Mouse (Mus musculus) B cell, adult 62 days (primary cell): ENCODE measurements around the gene Tas2r106. TPM values are rescaled to one million over a fixed set of nuclear protein-coding genes. Genes with fewer than 3 reads are reported as not detected.

Experiments
- total RNA-seq: library from RNA; stranded (reverse); gene quantifications from 4 replicates; pipeline ENCODE4 v1.2.4, GENCODE M21; 2023

Gene Tas2r106
- total RNA-seq: not detected in 4 replicates

GRCm38 (mm10) chr6:131678786-131679185, at the start of gene Tas2r106:
TSS of gene Tas2r106 (minus strand) at chr6:131678886.

DNA sequence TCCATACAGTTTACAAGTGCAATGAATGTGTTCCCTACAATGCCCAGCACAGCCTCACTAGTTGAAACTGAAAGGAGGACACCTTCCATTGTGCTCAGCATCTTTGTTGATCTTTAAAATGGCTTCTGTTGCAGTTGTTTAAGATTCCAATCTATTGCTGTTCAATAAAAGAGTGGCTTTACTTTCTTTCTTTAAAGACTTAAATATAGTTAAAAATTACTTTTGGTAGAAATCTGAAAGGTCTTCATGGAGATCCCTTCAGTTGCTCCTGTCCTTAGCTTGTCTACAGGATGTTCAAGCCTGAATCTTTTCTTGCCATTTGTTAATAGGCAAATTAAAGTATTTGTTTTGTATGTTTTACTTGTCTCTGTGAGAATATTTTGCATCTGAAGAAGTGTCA, 11.3 kb upstream of the Tas2r106 start, which contains the start of gene Tas2r114:
Gene Tas2r114, minus strand, starts transcription at position 101 of the 400 bp plus-strand sequence.

DNA sequence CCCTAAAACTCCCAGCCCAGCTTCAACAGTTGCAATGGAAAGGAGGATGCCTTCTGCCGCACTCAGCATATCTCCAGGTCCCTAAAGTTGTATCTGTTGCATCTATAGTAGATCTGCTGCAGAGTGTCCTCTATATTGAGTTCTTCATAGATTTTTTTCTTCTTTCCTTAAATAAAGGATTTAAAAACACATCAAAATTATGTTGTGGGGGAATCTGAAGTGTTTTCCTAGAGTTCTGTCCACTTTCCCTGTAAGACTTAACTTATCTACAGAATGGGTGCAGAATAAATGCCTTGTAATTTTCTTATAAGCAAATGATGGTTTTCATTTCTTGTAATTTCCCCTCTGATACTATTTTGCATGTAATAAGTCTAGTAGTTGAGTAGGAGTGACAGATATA, 8.7 kb upstream of the Tas2r106 start, which contains the start of gene Tas2r105:
Gene Tas2r105, minus strand, starts transcription at position 101 of the 400 bp plus-strand sequence.

GRCm38 (mm10) chr6:131685644-131686043, 7.0 kb upstream of the Tas2r106 start, which contains the start of gene Tas2r104:
TSS of gene Tas2r104 (minus strand) at chr6:131685744.

DNA sequence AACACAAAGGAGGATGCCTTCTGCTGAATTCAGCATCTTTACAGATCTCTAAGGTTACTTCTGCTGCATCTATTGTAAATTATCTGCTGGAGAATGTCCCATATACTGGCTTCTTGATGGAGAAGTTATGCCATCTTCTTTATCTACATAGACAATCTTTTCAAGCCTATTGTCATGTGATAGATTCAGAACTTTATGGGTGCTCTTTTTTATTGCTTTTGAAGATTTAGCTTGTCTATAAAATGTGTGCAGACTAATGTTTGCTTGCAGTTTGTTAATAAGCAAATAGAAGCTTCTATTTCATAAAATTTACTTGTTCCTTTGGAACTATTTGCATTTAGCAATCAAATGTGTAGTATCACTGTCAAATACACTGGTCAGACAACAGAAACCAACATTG, 18.6 kb downstream of the Tas2r106 start, which contains the start of gene Tas2r107:
Gene Tas2r107, minus strand, starts transcription at position 101 of the 400 bp plus-strand sequence.

GRCm38 (mm10) chr6:131630812-131631211, 47.9 kb downstream of the Tas2r106 start, which contains the start of gene Tas2r130:
TSS of gene Tas2r130 (minus strand) at chr6:131630912.

Other genes starting within 250 kb of the Tas2r106 start
- not detected in 4 replicates for gene 5430401F13Rik, start 192.5 kb downstream of the Tas2r106 start, total RNA-seq
- not detected in 4 replicates for gene Gm6619, start 192.5 kb downstream of the Tas2r106 start, total RNA-seq
- not detected in 4 replicates for gene Tas2r130, start 48.0 kb downstream of the Tas2r106 start, total RNA-seq
- not detected in 4 replicates for gene Tas2r107, start 18.7 kb downstream of the Tas2r106 start, total RNA-seq
- gene Tas2r104, start 6.9 kb upstream of the Tas2r106 start, total RNA-seq: not detected in 4 replicates
- not detected in 4 replicates for gene Tas2r105, start 8.6 kb upstream of the Tas2r106 start, total RNA-seq
- not detected in 4 replicates for gene Tas2r114, start 11.2 kb upstream of the Tas2r106 start, total RNA-seq